Mouse (Mus musculus) cerebellum, adult 2 months (tissue): Measurements from ENCODE around the gene Pde4c.

ENCODE experiments used
- CTCF ChIP-seq: fragments of 200-500 bp; IDR thresholded peaks from 2 replicates; pipeline ENCODE4 v1.5.1; 2011; ENCODE audit warnings: low read depth, mild to moderate bottlenecking, control low read depth, low read length, moderate library complexity, borderline replicate concordance; ENCODE audit not compliant: insufficient read depth
- POLR2A ChIP-seq: fragments of 200-500 bp; IDR thresholded peaks from 2 replicates; pipeline ENCODE4 v1.6.1; 2011; ENCODE audit warnings: low read length, control low read depth, borderline replicate concordance; ENCODE audit not compliant: insufficient read depth

GRCm38 (mm10) chr8:70762118-70762517 lies 38.6 kb downstream of the Pde4c start:
- TF ChIP-seq CTCF (no peak), POLR2A (no peak)
